Mouse (Mus musculus) T-helper 1 cell (primary cell): ENCODE data around the gene Zfp947.
"Not testable (repeated sequence)": the region's sequence is repeated elsewhere in the genome, so short reads cannot be mapped to it uniquely, and the experiment has no call there.

Source experiments
- in situ Hi-C: fragments of 300-600 bp; cut with MboI, MseI; formaldehyde crosslinking; loops from one replicate; pipeline ENCODE4 v1.15.1; 2025; ENCODE audit warnings: high pct_unique_total_duplicates

The Zfp947 gene

DNA sequence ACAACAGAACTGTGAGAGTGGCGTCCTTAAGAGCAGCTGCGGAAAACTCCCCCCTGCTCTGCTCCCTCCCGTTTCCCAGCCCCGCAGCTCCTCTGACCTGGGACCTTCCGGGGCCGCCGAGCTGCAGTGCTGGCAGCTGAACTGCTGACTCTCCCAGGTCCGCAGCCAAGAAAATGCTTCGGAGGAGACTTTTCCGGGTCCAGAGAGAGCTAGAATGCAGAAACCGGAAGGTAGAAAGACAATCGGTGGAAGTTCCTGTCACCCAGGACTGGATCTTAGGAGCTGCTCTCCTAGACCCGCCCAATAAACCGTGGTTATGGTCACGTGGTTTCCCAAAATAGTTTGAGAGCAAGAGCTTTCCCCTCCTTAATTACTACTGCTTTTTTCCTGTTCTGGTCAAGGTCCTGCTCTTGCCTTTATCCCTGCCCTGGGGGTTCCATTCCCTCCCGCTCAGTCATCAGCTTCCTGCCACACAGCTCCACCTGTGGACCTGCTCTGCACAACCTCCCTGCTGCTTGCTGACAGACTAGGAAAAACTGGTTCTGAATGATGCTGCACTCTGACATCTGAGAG, at the start of gene Zfp947:
Gene Zfp947 (minus strand): TSS at position 469 of the 573 bp plus-strand sequence.
- in situ Hi-C loops: not testable (repeated sequence)

DNA sequence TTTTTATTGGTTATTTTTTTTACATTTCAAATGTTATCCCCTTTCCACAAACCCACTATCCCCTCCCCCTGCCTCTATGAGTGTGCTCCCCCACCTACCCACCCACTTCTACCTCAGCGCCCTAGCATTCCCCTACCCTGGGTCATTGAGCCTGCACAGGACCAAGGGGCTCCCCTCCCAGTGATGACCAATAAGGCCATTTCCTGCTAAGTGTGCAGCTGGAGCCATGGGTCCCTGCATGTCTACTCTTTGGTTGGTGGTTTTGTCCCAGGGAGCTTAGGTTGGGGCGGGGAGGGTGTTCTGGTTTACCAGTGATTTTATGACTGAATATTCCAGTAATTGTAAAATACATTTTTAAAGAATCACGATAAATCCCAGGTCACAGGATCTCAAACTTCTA, 686 bp downstream of the Zfp947 start:
- in situ Hi-C loops: not testable (repeated sequence)

GRCm38 (mm10) chr17:22153951-22154350, 12.0 kb downstream of the Zfp947 start:
- in situ Hi-C loops: not testable (repeated sequence)

- in situ Hi-C loops: no loop called here
Observed at GRCm38 (mm10) chr17:22118770-22119169, 47.2 kb downstream of the Zfp947 start.
